Mouse (Mus musculus): ENCODE measurements around the gene Slc7a11.

DNA sequence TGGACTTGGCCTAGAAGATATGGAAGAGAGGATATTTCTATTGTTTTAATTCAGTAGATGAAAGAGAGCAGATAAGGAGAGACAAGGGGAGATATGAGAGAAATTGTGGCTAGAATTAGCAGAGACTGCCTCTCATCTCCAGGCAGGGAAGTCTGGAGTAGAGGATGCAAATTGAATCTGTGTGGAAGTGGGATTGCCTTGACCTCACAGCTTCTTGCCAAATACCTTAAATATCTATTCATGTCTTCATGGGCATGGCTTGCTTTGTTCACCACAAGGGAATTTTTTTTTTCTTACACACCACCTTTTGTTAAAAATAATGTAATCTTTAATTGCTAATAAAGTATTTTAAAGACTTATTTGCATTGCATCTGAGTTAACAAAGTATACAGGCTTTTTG, 441.3 kb downstream of the Slc7a11 start:
- no peak for TF ChIP-seq CTCF (IDR thresholded peaks at IDR 0.05; ENCODE audit: low read depth, low read length)
- no peak for TF ChIP-seq POLR2AphosphoS5 (IDR thresholded peaks at IDR 0.05; ENCODE audit: insufficient replicate concordance, low read depth, low read length)
